Mouse (Mus musculus) inflammation-experienced regulatory T-cells, adult 6 months (primary cell): ENCODE measurements around the gene Gm48551. TPM values are rescaled to one million over a fixed set of nuclear protein-coding genes. Genes with fewer than 3 reads are reported as not detected.

Experiments used
- ATAC-seq: one replicate; pipeline ENCODE4 v1.8.0; 2017
- polyA plus RNA-seq, 3 experiments: library from polyadenylated mRNA; unstranded; fragments of 100-300 nt; shearing (Covaris generic); gene quantifications; one replicate each; pipeline ENCODE4 v1.2.1; 2017

Gene Gm48551
- polyA plus RNA-seq, 3 experiments from 2014 or later = 0.60 to 1.9 (median 1.1) TPM

GRCm38 (mm10) chr10:81356991-81357844 lies 27.0 kb upstream of the Gm48551 start, which contains the start of gene Mfsd12:
TSS of gene Mfsd12 (plus strand) at chr10:81357491.
- ATAC-seq = peak; percentile 97

DNA sequence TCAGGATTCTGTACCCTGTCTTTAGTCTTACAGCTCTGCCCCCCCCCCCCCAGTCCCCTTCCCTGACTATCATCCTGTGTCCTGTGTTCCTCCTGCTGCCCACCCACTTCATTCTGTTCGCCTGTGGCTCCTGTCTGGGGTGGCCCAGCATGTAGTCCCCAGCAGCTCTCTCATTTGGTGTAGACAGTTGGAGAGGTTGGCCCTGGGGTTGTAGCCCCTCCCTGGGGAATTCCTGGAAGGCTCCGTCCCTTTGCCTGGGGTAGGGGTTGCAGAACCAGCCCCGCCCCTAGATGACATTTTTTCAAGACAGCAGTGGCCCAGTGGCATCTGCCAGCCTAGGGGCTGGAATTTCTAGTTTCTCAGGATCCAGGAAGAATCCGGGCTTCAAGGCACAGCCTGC lies 26.1 kb upstream of the Gm48551 start:
- no peak for ATAC-seq

- ATAC-seq = no peak
These were observed 25.4 kb upstream of the Gm48551 start for GRCm38 (mm10) chr10:81358841-81359240.

- no peak for ATAC-seq
These were observed 23.5 kb upstream of the Gm48551 start for GRCm38 (mm10) chr10:81360721-81361120.

- ATAC-seq = no peak
These were observed 21.8 kb upstream of the Gm48551 start for GRCm38 (mm10) chr10:81362336-81362949.

- ATAC-seq = no peak
These were observed 20.6 kb upstream of the Gm48551 start for GRCm38 (mm10) chr10:81363436-81364346.

DNA sequence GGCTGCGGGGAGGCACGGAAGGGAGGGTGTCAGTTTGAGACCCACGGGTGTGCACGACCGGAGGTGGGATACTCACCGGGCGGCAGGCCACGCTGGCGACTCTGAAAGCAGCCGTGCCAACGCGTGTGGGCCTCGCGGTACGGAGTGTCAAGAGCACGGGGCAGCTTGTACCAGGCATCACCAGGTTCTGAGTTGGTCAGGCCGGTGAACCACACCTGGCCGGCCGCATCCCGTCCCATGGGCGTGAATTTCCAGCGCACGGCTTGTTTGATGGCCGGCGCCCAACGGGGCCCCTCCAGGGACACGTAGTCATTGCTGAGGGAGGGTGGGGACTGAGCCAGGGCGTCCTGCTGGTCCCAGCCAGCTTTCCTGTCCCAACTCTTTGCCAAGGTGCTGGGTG lies 19.6 kb upstream of the Gm48551 start:
- ATAC-seq = no peak

DNA sequence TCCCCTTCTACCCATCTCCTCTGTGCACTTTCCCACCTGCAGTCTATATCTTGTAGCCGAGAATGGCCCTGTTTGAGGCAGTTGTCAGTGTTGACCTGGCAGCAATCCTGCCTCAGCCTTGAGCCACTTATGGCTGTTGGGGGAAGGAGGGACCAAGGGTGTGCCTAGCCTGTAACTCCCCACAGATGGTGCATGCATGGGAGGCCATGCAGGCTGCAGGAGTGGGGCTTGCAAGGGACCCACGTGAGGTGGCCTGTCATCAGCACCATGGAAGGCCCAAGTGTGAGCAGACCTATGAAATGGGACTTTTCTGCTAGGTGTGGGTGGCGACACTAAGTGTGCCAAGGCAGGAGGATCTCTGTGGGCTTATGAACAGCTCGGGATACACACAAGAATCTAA lies 19.2 kb upstream of the Gm48551 start:
- ATAC-seq = no peak

GRCm38 (mm10) chr10:81365672-81366476 lies 18.4 kb upstream of the Gm48551 start, which contains the start of gene 4930404N11Rik:
TSS of gene 4930404N11Rik (minus strand) at chr10:81365816.
- ATAC-seq = no peak

- no peak for ATAC-seq
These were observed 17.6 kb upstream of the Gm48551 start for GRCm38 (mm10) chr10:81366477-81367206.

- ATAC-seq = no peak
These were observed 17.1 kb upstream of the Gm48551 start for GRCm38 (mm10) chr10:81367207-81367495.

DNA sequence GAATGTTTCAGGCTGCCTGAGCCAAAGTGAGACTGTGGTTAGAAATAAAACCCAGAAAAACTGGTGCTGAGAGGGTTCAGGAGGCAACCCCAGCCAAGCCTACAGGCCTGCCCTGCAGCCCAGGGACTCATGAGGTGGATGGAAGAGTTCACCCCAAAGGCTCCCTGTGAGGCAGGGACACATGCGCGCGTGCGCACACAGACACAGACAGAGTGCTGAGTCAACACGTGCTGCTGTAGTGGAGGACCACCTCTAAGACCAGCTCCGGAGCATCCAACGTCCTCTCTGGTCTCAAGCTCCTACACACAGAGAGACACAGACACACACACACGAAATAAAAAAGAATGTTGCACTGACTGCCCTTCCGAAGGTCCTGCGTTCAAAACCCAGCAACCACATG lies 8.9 kb upstream of the Gm48551 start:
- no peak for ATAC-seq

DNA sequence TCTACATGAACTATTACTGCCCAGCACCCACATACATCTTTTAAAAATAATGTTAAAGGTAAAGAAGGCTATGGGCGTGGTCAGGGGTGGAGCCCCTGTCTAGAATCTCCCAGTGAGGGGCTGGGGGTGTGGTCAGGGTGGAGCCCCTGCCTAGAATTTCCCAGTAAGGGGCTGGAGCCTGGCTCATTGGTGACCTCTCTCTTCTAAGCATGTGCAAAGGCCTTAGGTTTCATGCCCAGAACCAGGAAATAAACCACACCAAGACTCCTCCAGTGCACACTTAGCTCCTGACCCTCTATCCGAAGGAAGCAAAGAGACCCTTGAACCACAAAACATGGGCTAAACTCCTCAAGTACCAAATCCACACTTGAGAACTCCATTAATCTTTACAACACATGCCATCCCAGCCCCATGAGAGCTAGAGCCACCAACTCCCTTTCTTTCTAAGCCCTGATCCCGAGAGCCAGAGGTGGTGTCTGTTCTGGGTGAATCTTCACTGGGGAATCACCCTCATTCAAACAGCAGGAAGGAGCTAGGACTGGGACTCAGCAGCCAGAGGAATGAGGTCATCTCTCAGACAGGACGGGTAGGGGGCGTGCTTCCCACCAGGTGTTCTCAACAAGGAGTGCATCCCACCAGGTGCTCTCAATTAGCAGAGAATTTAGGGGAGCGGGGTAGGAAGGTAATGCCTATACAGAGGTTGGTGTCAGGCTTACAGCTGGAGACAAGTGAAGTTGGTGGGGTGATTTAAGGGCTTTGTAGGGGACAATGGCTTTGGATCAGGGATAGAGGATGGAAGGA lies 7.5 kb upstream of the Gm48551 start:
- ATAC-seq = no peak

DNA sequence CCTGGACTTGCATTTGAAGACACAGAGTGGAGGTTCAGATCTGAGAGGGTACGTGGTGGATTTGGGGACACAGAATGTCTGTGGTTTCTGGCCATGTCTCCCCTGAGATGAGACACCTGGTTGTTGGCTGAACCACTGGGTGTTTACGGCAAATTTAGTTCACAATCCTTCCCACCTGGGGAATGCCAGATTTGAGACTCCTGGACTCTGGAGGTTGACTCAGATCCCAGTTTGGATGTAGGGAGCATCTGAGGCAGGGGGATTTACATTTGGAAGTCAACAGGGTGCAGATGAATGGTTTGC lies 7.0 kb upstream of the Gm48551 start:
- no peak for ATAC-seq

DNA sequence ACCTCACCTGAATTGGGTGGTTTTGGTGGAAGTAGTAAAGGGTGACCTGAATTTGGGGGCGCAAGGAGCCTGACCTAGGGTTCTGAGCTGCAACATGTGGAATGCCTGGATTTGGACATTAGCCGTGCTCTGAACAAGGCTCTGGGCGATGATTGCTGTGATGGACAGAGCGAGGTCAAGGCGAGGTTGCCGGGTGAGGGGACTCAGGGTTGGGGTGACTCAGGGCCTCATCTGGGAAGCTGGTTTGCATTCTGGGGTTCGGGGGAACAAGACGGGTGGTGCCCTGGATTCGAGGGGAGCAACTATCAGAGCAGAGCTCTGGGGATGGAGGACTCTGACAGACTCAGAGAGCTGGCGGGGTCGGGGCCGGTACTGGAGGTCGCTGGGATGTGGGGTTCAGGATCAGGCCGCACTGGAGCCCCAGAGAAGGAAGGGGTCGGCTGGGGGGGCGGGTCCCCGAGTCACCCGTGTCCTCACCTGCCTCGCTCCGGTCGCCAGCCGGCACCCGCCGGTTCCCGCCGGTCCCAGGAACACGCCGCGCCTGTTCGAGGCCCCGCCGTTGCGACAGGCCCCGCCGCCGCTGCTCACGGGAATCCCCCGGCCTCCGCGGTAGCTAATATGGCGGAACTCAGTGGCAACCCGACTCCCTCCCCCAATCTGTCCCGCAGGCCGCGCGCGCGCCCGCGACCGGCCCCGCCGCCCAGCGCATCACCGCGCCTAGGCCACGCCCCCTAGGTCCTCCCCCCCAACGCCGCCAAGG lies 6.3 kb upstream of the Gm48551 start, which contains the start of gene Fzr1:
Gene Fzr1 (minus strand): TSS at position 724 of the 760 bp plus-strand sequence.
- no peak for ATAC-seq

DNA sequence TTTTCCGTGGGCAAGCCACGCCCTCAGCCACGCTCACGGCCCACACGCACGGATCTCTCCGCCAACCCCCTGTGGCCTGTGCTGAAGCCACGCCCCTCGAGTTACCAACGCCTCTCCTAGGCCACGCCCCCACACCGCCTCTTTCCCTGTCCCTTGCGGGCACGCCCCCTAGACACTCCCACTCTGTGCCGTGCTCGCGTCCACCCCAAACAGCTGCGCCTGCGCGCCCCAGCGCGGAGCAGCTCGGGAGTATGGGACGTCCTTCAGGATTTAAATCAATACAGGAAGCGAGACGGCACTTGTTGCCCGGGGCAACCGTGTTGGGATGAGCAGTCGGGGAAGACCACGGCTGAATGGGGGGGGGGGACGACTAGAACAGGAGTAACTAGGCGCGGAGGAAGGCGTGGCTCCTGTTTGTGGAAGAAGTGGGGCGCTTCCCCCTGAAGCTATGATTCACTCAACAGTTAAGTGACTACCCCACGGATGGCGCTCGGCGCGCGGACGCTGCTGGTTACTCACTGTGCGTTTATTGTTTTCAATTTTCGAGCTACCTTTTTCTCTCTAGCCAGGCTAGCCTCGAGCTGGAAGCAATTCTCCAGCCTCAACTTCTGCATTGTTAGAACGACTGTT lies 5.6 kb upstream of the Gm48551 start:
- peak; percentile 93 for ATAC-seq

- no peak for ATAC-seq
These were observed 5.1 kb upstream of the Gm48551 start for GRCm38 (mm10) chr10:81379183-81379553.

- ATAC-seq = no peak
These were observed 4.4 kb upstream of the Gm48551 start for GRCm38 (mm10) chr10:81379809-81380378.

- no peak for ATAC-seq
These were observed 2.2 kb upstream of the Gm48551 start for GRCm38 (mm10) chr10:81382039-81382438.
